Mouse (Mus musculus) lung, adult 2 months (tissue): ENCODE results near the gene Mrgprb8.

Experiments used
- CTCF ChIP-seq: fragments of 200-500 bp; IDR thresholded peaks from 2 replicates; pipeline ENCODE4 v1.5.1; 2011; ENCODE audit warnings: mild to moderate bottlenecking, low read length, control low read depth; ENCODE audit not compliant: insufficient read depth
- POLR2A ChIP-seq: fragments of 200-500 bp; IDR thresholded peaks from 2 replicates; pipeline ENCODE4 v1.6.1; 2011; ENCODE audit warnings: low read depth, mild to moderate bottlenecking, control low read depth, low read length, borderline replicate concordance; ENCODE audit errors: extremely low read depth

DNA sequence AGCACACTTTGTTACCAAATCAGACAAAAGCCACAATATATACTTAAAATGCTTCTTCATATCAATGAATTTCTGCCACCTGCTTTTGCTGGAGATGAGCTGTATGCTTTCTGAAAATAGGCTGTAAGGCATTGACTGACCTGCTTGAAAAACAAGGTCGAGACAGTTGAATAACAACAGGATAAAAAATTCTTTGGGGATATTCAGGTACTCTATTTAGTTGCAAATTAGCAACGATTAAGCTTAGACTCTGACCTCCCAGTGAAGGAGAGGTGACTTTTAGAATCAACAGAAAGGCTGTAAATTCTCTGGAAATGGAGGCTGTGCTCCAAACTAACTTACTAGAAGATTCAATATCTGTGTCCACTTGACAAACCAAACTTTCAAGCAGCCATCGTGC lies 48.3 kb downstream of the Mrgprb8 start:
- TF ChIP-seq CTCF = no peak
- TF ChIP-seq POLR2A = no peak
